Mouse (Mus musculus): ENCODE data around the gene Efr3b.
A peak's percentile ranks its signal among the peaks of the same experiment; 100 is the strongest.

Gene Efr3b

DNA sequence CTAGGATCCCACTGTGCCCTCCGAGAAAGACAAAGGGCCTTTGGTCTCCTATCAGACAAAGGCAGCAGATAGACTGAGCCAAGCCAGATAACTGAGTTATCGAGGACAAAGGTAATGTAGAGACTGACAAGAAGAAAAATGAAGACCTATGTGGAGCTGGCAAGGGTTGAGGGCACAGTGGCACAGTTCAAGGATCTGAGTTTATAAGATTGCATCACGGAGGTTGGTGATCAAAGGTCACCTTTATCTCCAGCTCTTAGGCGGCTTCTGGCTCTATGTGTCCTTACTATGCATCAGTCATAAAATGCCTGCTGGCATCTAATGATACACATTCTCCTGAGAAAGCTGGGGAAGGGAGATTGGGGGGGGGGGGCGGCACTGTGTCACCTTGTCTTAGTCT is 2.6 kb downstream of the Efr3b start:
- no peak for DNase-seq (ENCODE audit: low read depth)

- DNase-seq (ENCODE audit: low read depth): no peak
Measured at GRCm38 (mm10) chr12:4029064-4029463, 9.7 kb downstream of the Efr3b start.

- no peak for DNase-seq (ENCODE audit: low read depth)
Measured at GRCm38 (mm10) chr12:4028516-4028915, 10.2 kb downstream of the Efr3b start.

- no peak for DNase-seq (ENCODE audit: low read depth)
Measured at GRCm38 (mm10) chr12:4024356-4024755, 14.4 kb downstream of the Efr3b start.

- DNase-seq (ENCODE audit: low read depth): no peak
Measured at GRCm38 (mm10) chr12:4023501-4023900, 15.2 kb downstream of the Efr3b start.

DNA sequence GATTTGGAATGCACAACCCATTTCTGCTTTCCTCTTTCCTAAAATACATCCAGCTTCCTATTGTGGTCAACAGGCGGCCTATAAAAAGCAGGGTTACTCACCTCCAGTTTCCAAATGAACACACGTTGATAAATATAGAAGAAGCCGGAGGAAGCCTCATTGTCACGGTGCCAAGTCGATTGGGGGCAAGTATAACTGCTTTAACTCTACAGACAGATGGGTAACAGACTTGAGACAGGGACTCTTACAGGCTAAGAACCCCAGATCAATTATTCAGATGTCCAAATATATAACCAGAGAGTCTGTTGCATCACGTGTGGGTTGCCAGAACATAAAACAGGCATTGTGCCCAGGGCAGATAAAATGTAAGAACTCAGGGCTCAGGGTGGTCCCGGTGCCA is 15.9 kb downstream of the Efr3b start:
- no peak for DNase-seq (ENCODE audit: low read depth)

GRCm38 (mm10) chr12:4020505-4020904 is 18.2 kb downstream of the Efr3b start:
- DNase-seq (ENCODE audit: low read depth): no peak

DNA sequence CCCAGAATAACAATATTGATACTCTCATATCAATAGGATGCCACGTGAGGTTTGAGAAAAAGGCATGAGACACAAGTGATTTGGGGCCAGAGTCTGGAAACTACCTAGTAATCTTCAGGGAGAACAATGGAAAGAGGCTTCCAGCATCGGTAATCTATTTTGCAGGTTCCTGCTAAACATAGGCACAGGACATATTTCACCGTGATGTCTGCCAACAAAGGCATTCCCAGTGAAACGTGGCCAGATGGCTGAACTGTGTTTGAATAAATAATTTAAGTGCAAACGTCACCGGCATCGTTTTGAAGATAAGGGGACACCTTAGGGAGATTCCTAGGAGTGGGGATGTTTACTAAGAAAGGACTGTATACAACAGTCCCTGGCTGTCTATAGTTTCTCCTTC is 22.4 kb downstream of the Efr3b start:
- no peak for DNase-seq (ENCODE audit: low read depth)

DNA sequence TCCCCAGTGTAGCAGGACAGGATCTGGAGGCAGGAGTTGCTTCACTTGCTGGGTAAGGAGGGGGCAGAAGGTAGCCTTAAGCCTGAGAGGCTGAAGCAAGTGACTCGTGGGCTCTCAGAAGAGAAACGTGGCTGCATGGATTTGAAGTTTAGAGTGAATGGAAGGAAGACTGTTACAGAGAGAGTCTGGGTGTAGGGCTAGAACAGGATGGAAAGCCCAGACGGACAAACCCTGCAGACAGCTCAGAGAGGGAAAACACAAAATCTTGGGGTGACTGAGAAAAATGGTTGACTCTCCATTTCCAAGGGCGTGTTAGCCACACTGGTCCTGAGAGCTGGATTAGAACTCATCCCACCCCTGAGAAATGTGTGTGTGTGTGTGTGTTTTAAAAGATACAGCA is 23.0 kb downstream of the Efr3b start:
- no peak for DNase-seq (ENCODE audit: low read depth)

DNA sequence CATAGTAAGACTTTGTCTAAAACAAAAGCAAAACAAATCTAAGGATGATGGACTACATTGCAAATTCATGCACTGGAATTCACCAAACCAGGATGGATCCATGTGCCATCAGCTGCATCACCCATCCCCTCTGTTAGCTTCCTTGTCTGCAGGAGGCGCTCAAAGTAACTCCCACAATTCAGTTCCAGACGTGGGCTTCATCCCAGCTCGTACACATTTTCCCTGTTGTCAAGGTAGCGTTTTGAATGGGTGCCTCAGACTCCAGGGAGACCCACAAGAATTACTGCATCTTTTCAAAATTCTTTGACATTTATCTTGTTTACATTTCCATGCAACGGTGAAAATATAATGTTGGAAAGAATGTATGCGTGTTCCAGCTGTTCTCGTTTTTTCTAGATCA is 23.5 kb downstream of the Efr3b start:
- DNase-seq (ENCODE audit: low read depth): no peak

GRCm38 (mm10) chr12:4011715-4012114 is 27.0 kb downstream of the Efr3b start:
- DNase-seq (ENCODE audit: low read depth): no peak

GRCm38 (mm10) chr12:4011301-4011700 is 27.4 kb downstream of the Efr3b start:
- DNase-seq (ENCODE audit: low read depth): no peak

- no peak for DNase-seq (ENCODE audit: low read depth)
Measured at GRCm38 (mm10) chr12:4008731-4009130, 30.0 kb downstream of the Efr3b start.

DNA sequence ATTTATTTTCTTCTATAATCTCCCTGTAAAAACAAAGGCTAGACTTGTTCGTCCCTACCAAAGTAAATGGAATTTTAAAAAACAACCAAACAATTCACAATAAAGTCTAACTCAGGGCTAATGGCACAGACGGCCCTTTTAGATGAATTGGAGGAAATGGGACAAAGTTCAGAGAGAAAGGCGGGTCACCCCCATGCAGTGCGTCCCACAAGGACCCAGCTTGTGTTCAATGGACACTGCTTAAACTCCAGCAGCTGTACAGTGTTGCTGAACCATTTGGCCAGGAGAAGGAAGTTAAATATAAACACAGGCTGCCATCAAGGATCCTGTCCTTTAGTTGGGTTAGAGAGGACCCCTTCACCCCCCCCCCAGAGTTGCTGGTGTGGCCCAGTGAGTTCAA is 30.9 kb downstream of the Efr3b start:
- DNase-seq (ENCODE audit: low read depth): no peak

DNA sequence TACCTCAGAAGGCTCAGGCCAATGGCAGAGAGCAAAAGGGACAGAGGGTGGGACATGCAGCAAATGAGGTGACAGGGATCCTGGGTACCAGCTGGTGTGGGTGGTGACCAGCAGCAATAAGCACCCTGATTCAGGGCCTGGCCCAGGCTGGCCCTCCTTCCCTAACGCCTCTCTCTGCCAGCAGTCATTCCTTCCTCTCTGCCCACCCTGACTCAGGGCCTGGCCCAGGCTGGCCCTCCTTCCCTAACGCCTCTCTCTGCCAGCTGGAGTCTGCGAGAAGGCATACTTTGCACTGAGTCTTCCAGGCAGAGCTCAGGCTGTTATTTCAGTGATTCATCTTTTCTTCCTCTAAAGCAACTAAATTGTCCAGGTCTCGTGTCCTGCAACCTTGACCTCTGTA is 31.5 kb downstream of the Efr3b start:
- DNase-seq (ENCODE audit: low read depth): no peak

- no peak for DNase-seq (ENCODE audit: low read depth)
Measured at GRCm38 (mm10) chr12:4006079-4006478, 32.6 kb downstream of the Efr3b start.

GRCm38 (mm10) chr12:4004648-4005047 is 34.1 kb downstream of the Efr3b start:
- no peak for DNase-seq (ENCODE audit: low read depth)

DNA sequence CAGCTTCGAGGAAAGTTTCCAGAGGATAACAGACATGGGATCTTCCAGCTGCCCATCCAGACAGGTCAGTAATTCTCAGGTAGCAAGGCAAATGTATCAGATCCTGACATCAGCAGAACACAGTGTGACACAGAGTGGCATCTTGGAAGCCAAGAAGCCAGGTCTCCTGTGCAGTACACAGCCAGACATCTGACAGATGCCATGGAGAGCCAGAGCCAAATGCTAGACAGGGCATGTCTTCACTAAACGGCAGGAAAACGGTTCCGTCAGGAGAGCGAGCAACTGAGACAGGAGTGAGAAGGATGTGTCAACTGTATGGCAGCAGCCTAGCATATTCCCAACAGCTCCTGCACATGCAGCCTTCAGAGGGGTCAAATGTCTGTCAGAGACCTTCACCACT is 38.3 kb downstream of the Efr3b start:
- DNase-seq (ENCODE audit: low read depth): no peak

GRCm38 (mm10) chr12:3996749-3997148 is 42.0 kb downstream of the Efr3b start:
- no peak for DNase-seq (ENCODE audit: low read depth)

DNA sequence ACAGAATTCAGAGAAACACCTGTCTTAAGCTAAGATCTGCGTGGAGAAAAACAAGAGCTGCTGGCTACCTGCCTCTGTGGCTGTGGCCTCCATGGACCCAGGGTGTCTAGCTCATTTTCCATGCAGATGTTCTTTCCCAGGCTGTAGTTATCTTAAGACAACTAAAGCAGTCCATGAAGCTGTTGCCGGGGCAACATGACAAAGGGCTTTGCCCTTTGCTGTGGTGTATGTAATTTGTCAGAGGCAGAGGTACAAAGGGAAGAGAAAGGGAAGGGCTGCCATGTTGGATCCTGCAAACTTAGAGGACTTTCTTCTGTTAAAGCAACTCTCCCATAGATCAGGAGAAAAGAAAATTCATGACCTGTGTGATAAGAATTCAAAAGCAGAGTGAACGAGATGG is 47.7 kb downstream of the Efr3b start:
- no peak for DNase-seq (ENCODE audit: low read depth)

GRCm38 (mm10) chr12:3989943-3990342 is 48.8 kb downstream of the Efr3b start:
- no peak for DNase-seq (ENCODE audit: low read depth)

GRCm38 (mm10) chr12:3984446-3984845 is 54.3 kb downstream of the Efr3b start:
- DNase-seq (ENCODE audit: low read depth): no peak

DNA sequence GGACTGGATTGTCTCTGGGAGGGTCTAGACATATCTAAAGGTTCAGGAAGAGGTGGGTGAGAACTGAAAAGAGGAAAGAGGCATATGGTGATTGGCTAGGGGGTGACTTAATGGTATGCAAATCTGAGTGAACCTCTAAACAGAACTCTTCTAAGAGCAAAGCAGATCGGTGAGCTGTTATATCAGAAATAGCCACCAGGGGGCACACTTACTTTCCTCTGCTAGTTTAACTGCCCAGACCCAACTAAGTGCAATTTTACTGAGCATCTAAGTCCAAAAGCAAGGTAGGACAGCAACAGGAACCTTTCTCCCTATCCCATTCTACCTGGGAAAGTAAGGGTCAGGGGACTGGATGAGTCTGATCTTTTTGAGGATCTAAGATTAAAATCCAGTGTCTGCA is 55.0 kb downstream of the Efr3b start:
- peak; percentile 66 for DNase-seq (ENCODE audit: low read depth)

DNA sequence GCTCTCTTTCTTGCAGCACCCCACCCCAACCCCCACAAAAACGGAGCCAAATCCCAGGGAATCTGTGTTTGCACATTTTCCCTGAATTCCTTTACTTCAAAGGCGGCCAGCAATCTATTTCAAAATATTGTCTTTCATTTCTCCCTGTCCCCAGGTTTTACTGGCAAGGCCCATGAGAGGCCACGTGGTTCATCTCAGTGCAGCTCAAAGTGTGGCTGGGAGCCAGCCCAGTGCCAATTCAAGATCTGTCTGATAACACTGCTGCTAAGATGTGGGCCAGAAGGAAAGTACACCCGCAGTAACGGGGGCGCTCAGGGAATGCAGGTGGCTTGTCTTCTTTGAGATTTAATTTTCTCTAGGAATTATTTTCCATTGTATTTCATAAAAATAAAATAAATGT is 56.5 kb downstream of the Efr3b start:
- no peak for DNase-seq (ENCODE audit: low read depth)
